Mouse (Mus musculus) adrenal gland, postnatal 14 days (tissue): Measurements from ENCODE around the gene Syndig1. TPM values are rescaled to one million over a fixed set of nuclear protein-coding genes. Genes with fewer than 3 reads are reported as not detected.

Experiments used
- DNase-seq: peaks from one replicate; pipeline ENCODE4 v3.0.0; 2021; ENCODE audit warnings: mixed read lengths
- total RNA-seq: library from RNA; stranded (reverse); gene quantifications from 2 replicates; pipeline ENCODE4 v1.2.3, GENCODE M21; 2021

Gene Syndig1
- total RNA-seq, 1 experiment from 2014 or later: 1.5 TPM

DNA sequence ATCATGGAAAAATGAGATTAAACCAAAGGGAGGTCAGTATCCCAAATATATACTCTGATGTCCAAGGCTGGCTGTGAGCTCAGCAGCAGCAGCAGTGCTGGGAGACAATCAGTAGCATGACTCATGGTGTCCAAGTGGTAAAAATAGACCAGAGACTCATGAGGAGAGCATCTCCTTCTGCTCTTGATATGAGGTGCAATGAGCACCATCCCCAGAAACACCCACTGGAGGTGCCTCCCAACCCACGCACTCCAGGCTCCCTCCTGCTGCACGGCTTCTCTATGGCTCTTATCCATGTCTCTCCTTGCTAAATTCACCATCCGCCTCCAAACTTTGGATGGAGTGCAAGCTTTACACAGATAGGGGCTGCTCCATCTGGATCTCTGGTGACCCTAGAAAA, 44.3 kb downstream of the Syndig1 start:
- DNase-seq: no peak

DNA sequence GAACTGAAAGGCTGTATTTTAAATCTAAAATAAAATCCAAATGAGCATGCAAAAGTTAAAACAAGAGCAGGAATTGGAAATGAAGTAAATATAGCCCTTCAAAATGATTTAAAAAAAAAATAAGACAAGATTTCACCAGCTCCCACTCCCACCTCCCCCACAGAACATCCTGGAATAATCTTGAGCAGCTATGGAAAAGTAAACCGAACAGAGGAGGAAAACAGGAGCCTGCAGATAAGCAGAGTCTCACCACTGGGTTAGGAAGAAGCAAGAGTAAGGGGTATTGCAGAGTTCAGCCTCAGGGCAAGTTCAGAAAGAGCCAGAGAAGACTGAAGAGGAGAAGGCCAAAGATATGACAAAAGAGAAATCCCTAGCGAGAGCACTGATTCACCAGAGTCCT, 48.9 kb downstream of the Syndig1 start:
- DNase-seq: no peak

DNA sequence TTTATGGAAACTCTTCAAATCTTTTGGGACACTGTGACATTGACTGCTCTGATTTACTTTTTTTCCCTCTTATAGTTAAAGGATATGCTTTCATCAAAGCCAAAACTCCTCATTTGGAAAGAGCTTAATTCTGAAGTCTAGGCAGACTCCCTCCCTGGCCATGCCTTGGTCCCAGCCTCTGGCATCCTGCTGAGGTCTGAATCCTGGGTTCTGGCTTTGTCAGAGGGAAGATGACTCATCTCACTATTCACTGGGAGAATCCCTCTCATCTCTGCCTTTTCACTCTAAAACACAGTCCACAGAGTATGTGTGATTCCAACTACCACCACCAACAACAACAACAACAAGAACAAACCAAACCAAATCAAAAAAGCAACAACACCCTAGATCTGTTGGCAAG, 58.6 kb downstream of the Syndig1 start:
- no peak for DNase-seq

DNA sequence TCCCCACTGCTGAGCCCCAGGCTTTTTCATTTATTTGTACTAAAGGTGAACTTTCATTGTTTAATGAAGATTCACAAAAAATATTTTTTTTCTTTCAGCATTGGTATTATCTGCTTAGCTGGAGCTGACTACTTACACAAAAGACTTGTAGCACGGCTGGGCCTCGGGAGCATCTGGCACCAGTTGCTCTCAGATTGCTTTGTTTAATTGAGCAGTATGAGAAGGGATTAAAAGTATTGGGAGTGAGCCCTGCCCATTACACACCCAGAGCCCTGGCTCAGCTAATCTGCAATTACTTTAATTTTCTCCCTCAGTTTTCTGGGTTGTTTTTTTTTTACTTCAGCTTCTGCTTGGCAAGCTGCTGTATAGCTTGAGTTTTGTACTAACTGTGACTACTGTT, 62.6 kb downstream of the Syndig1 start:
- no peak for DNase-seq

DNA sequence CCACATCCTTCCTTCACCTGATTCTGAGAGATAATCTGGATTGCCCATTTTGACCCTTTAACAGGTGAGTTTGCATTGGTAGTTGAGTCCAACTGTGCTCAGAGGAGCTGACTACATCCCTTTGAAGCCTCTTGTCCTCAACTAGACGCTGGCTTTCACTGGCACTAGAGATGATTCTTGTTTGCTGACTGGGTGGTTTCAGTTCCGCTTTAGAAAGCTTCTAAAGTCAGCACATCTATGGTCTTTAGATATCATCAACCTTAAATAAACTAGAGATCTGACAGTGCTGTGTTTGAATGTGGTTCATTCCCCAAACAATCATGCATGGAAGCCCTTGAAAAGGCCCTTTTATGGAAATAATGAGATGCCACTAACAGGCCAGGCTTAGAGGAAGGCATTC, 67.3 kb downstream of the Syndig1 start:
- DNase-seq: no peak

DNA sequence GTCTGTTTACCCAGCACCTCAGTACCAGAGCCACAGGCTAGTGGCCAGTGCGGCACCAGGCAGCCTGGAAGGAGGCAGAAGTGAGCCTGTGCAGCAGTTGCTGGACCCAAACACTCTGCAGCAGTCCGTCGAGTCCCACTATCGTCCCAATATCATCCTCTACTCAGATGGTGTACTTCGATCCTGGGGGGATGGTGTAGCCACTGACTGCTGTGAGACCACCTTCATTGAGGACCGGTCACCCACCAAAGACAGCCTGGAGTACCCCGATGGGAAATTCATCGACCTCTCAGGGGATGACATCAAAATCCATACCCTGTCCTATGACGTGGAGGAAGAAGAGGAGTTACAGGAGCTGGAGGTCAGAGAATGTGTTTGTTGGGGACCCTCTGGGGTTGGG, 70.6 kb downstream of the Syndig1 start:
- DNase-seq: no peak

DNA sequence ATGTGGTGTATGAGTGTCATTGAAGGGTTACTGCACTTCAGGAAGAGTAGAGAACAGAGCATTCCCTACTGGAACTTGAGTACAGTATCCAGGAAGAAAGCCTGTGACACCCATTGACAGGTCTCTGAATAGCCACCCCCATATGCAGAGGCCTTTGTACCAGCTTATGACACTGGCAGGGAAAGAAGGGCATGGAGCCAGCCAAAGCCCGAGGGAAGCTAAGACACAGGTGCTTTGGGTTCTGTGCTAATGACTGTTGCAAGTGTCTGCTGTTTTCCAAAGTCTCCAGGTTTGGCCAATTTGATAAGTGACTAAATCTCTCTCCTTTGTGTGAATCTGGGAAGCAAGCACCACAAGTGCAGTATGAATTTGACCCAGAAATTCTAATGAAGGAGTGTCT, 71.6 kb downstream of the Syndig1 start:
- peak; percentile 33 for DNase-seq

DNA sequence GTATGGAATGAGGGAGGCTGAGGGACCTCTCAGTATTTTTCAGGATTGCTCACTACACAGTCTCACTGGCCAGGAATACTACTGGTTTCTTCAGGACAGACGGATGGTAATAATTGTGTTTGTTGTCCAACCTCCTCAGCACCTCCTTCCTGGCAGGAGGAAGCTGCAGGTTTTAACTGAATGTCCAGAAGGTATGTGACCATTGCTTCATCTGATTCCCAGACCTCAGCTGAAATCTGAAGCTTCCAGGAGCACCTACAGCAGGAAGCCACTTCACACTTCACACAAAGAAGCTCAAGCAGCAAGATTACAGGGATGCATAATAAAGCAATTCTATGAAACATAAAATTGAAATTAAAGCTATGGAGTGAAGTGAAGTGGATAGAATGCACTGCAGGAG, 75.4 kb downstream of the Syndig1 start:
- DNase-seq: no peak

DNA sequence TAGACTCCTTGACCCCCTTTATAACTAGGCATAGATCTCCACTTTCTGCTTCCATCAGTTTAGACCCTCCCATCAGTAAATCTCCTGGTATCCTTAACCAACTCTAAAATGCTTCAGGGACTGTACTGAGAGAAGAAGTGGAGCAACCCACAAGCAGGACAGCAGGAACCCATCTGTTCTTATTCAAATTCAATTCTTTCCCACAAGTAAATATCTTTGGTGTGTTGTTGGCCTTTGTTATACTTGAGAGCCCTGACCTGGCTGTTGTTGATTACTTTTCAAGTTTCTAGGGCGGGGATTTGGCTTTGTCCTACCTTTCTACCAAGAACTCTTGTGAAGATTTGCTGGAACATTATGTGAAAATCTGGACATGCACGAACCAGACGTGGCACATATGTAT, 77.7 kb downstream of the Syndig1 start:
- no peak for DNase-seq

DNA sequence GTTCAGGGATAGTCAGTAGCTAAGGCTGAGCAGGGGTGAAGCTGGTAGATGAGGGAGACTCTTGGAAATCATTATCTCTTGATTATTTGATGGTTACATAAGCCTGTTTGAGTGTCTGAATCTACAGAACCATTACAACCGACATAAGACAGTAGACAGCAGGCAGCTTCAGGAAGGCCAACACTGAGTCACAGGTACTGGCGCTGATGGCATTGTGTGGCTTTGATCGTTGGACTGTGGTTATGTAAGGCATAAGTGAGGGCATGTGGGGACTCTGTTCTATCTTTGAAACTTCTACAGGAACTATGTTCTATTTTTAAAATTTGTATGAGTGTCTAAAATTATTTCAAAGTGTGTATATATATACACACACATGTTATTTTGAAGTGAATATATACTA, 88.2 kb downstream of the Syndig1 start:
- DNase-seq: no peak

DNA sequence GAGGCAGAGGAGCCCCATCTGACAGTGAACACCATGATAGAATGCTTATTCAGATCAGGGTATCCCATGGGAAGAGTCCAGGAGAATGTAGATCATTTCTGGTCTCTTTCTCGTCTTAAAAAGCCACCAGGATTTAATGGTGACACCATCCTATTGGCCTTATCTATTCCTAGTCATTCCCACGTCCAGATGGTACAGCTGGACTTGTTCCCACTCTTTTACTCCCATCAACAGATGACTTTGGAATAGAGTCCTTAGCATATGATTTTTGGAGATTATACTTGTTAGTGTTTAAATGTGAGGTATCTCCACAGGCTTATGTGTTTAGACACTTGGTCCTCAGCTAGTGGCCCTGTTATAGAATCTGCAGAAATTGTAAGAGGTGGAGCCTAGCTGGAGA, 94.5 kb downstream of the Syndig1 start:
- no peak for DNase-seq

DNA sequence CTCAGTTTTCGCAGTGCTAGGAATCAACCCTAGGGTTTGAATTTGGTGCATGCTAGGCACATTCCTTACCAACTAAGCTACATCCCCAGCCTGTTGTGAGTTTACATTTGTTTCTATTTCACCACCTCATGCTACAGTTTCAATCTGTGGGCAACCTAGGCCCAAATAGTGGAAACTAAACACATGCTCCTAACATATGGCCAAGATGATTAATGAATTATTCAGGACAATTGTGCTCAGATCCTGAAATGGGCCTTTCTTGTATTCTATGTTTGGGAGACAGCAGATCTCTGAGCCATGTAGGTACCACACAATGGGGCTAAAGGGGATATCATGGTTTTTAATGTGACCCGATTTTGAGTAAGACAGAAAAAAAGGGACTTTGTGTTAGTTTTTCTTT, 96.9 kb downstream of the Syndig1 start:
- DNase-seq: no peak

DNA sequence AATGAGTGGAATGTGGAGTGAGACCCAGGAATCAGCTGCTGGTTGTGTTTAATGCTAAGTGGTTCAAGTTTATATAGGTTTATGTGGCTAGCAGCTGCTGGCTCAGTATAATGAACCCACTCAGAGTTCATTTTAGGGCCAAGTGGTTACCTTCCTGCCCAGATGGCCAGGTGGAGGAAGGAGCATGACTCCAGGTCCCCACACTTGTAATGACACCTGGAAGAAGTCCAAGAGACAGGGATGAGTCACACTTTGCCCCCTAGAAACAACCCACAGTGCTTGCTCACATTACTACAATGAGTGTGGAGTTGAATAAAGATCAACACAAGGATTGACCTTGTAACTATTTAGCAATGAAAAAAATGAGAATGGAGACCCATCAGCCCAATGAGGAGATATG, 98.0 kb downstream of the Syndig1 start:
- DNase-seq: no peak

DNA sequence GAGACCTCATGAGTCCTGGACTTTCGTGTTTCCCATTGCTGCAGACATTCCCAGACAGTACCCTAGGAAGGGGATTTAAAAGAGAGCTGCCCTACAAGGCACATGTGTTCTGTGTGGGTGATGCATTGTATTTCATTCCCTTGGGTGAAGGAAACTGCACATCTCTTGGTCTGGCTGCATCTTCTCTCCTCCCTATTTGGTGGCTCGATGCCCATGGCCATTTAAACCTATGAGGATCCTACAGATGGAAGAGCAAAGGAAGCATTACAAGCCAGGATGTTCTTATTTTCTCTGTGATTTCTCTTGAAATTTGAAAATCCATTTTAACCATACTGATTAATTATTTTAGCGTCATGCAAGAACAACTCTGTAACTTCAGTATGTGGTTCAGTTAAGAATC, 98.5 kb downstream of the Syndig1 start:
- DNase-seq: no peak

DNA sequence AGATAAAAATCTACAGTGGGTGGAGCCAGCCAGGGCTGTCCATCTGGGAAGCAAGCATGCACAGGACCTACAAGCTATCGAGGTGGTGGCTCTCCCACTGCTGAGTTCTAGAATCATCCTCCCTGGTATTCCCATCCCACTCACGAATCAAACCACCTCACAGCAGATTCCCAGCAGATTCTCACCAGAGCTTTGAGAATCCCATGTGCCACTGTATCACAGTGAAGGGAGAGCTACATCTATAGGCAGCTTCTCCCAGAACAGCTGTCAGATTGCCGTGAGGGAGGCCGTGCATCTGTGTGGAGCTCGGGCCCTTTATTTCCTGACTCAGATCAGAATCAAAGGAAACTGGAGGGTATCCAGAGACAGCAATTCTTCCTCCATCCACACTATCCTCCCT, 101.0 kb downstream of the Syndig1 start:
- DNase-seq: no peak

DNA sequence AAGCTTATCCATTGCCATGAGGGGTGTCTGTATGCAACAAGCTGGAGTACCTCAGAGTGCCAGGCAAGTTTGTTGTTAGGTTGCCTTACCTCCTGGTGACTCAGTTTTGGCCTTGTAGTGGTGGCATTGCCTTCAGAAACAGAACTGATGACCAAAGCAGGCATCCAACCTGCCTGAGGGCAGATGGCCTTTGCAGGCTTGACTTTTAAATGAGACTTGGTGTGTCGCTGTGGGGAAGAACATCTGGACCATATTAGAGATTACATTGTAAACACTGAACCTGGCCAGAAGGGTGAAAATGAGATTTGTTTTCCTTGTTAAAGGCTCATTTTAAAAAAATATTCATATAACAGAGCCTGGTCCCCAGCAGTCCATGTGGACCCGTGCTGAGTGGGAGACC, 102.1 kb downstream of the Syndig1 start:
- DNase-seq: no peak

DNA sequence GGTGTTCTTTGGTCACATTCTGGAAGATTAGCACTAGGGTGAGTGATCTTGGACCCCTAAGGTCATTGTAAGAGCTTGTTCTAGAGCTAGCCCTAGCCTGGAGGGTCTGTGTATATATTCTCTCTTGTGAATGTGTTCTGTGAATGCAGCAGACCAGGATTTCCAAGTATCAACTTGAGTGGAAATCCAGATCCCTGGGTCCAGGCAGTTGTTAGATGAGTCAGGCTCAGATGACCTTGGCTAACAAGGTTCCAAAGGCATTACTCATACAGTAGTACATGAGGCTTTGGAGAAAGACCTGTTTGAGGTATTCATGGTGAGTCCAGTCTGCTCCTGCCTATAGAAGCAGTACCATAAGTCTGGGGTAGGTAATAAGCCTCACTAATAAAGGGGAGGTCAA, 103.1 kb downstream of the Syndig1 start:
- DNase-seq: peak; percentile 39

DNA sequence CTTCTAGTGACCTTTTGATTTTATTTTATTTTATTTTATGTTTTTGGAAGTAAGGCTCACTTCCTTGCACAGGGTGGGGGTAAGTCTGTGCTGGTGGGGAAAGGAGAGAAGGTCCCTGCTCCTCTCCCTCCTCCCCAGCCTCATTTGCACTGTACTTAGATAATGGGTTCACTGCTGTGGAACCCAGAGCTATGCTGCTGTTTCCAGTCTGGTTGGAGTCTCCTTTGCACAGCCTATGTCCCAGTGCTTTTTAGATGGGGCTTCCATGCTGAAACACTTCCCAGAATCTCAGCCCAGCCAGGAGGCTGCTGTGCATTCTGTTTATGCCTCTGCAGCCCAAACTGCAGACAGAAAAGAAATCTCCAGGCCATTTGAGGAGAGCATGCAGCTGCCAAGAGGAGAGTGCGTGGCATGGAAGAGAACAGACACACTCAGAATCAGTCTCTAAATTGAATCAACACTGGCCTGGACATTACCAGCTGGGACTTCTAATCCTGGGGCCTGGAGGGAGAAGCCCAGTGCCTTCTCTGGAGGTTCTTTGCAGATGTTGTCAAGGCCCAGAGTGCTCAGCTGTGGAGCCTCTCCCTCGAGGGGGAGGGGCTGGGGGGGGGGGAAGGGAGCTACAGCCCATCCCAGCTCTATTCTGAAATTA, 104.4 kb downstream of the Syndig1 start:
- no peak for DNase-seq

DNA sequence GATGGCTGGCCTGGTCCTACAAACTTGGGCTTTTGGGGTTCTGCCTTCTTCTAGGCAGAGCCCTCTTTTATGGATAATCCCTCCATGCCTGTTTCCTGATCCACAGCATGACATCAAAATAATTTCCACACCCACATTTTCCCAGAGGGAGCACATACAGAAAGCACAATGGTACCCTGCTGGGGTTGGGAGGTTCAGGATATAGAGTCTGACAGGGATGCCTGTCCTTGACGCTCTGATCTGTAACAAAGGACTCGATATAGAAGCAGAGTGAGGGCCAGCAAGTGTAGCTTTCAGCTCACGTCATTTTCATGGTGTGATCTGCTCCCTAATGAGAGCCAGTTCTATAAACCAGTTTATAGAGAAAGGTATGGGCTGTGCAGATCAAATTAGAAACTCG, 105.1 kb downstream of the Syndig1 start:
- DNase-seq: no peak

DNA sequence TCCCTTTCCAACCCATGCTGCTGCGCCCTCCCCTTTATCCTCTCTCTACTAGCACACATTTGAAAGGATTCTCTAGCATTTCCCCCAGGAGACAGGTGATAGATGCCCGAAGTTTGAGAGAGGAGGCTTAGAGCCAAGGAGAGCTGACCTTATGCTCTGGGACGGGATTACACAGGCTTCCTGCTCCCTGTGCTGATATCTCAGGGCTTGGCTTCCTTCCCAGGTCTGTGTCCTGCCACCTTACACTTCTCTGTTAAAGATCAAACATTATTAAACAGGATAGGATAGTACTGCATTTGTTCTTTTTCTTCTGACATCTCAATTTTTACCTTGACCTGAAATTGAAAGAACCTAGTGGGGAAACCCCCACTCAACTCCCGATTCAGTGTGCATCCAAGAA, 109.8 kb downstream of the Syndig1 start:
- DNase-seq: peak; percentile 23

DNA sequence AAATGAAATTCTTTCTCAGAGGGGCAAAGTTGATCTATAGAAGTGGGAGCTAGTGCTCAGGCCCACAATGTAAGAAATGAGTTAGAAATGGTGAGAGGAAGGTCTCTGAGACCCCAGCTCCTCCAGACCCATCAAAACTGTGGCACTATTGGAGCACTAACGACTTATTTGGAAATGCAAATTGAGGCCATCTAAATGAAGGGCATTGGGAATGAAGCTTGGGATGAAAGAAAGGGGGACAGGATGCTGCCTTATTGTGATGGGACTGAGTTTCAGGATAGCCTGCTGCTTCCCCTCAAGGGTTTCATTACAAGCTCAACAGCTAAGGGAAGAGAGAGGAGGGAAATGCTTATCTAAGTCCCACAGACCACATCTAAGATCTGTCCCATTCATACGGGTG, 110.6 kb downstream of the Syndig1 start:
- no peak for DNase-seq

DNA sequence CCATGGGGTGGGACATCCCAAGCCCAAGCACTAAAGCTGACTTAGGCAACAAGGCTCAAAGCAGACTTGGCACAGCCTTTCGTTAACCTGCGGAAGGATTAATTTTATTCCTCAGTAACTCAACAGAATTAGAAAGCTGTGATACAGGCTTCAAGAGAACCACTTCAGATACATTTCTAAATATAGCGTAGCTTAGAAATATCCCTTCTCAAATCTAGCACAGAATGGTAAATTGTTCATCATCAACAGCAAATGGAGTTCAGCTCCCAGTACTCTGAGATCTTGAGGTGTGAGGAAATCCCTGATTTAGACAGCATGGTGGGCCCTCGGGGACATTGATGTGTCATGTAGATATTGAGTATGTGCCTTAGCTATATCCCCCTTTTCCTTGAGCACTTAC, 121.6 kb downstream of the Syndig1 start:
- DNase-seq: no peak

DNA sequence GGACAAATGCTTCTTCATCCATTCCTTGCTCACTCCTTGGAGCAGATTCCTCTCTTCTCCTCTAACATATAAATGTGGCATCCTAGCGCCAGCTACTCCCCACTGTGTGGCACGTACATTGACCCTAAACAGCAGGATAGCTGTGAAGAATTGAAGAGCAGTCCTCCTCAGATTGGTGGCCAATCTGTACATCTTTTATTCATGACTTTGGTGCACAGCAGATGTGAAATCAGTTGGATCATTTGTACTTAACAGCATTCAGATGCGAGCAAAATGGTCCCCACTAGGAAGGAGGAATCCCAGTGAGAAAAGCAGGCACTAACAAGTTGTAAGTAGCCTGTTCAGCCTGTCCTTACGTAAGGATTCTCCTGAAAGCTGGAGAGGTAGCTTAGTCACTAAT, 142.0 kb downstream of the Syndig1 start:
- no peak for DNase-seq

DNA sequence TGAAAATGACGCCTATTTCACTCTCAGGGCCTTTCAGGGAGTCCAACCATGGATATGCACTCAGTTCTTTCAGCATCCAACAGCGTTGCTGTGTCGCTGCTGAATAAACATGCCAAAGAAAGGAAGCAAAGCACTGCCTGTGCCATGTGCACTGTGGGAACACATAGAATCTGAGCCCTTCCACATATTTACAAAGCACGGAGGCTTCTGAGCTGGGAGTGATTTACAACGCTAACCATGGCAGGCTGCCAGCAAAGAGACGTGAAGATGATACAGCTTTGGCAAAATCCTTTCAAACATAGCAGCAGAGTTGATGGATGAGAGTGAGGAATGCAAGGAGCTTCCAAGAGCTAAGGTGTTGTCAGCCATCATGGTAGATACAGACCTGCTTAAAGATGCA, 144.6 kb downstream of the Syndig1 start:
- peak; percentile 82 for DNase-seq

DNA sequence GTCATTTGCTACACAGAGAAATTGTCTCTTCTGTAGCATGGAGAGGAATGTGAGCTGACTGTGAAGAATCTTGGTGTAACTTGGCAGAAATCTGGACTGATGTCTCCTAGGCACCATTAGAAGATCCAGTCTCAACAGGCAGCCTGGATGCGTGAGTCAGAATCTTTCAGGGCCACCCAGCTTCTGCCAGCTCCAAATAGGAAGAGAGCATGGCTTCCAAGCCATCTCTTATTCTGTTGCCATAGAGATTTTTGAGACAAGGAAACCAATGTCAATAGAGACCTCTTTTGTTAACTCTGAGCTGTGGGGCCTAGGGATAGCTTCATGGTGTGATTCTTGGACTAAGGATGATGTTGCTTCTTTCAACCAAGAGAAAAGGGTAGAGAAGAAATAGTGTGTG, 151.4 kb downstream of the Syndig1 start:
- peak; percentile 25 for DNase-seq
